Mouse (Mus musculus) liver, adult 2 months (tissue): ENCODE measurements around the gene Fgfr2.

Source experiments
- CTCF ChIP-seq: fragments of 200-500 bp; IDR thresholded peaks from 2 replicates; pipeline ENCODE4 v1.5.1; 2011; ENCODE audit warnings: low read depth, low read length, control low read depth
- POLR2A ChIP-seq: fragments of 200-500 bp; IDR thresholded peaks from 2 replicates; pipeline ENCODE4 v1.6.1; 2011; ENCODE audit warnings: low read length, control low read depth; ENCODE audit not compliant: insufficient read depth; ENCODE audit errors: extremely low read depth

DNA sequence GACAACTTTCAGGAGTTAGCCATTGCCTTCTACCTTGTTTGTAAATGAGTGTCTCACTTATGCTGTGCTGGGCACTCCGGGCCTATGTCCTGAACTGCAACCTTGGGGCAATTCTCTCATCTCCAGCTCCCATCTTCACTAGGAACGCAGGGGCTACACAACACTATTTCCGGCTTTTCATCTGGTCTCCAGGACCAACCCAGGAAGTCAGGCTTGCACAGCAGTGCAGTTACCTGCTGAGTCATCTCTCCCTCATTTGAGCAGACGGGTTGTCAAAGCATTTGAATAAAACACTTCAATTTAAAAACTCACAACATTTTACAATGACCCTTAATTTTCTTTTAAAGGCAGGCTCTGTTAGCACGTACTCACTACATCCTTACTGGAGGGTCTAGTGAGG is 2612.9 kb downstream of the Fgfr2 start:
- TF ChIP-seq CTCF (no peak), POLR2A (no peak)
